ENCODE assay signal across 20 mouse cellular contexts in the genomic region with DNA sequence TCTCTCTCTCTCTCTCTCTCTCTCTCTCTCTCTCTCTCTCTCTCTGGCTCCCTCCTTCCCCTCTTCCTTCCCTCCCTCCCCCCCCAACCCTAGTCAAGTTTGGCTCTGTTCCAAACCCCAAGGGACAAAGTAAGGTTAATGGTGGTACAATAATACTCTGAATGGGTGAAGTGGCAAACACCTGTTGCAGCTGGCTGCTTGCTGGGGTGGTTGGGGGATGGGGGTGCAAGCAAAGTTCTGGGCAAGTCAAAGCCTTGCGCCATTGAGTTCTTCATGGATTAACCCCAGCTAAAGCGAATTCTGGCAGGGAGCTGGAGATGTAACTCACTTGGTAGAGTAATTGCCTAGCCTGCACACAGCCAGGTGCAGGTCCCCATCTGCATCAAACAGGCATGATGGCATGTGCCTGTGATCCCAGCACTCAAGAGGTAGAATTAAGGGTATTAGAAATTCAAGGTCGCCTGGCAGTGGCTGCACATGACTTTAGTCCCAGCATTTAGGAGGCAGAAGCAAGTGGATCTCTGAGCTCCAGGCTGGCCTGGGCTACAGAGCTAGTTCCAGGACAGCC. TPM values are rescaled to one million over a fixed set of nuclear protein-coding genes. Genes with fewer than 3 reads are reported as not detected.
DNase-seq lines count a peak whose midpoint lies in the region; ATAC-seq and TF ChIP-seq lines count a peak whose summit lies in the region.
"Had no signal": no experiment of that assay in that cellular context is flagged by ENCODE, and none has a peak within 500 bp of the region (broad histone marks: within the 10 kb centered on the region; RNA-seq: fewer than 3 reads in every experiment).

No protein-coding gene starts in this region.

- no peak for TF ChIP-seq EP300 in liver, postnatal 0 days (IDR thresholded peaks at IDR 0.05; ENCODE audit: low read depth)

- no peaks in the 10 kb centered on the region for H3K36me3 ChIP-seq in liver, postnatal 0 days (replicated peaks; ENCODE audit: insufficient read depth, low read length)
- H3K36me3 ChIP-seq in kidney, embryonic 14.5 days (ENCODE audit: control insufficient read depth, insufficient read depth, low read length), result no peaks in the 10 kb centered on the region
- H3K36me3 ChIP-seq in myocyte (ENCODE audit: control insufficient read depth, insufficient read depth), result peaks cover 2% of the 10 kb centered on the region
- H3K36me3 ChIP-seq in embryonic facial prominence, embryonic 10.5 days (replicated peaks), result peaks cover under 1% of the 10 kb centered on the region; the same call in 1 of the 2 replicates
- H3K36me3 ChIP-seq: embryonic facial prominence, embryonic 12.5 days; hindbrain, embryonic 13.5 days; midbrain, embryonic 15.5 days had no signal

- H3K27ac ChIP-seq in liver, postnatal 0 days (ENCODE audit: low read depth), result peak overlapping the region; percentile 11; the same call in 1 of the 2 replicates
- peak overlapping the region; percentile 8; the same call in 1 of the 2 replicates for H3K27ac ChIP-seq in kidney, embryonic 14.5 days (ENCODE audit: low read depth, low read length)
- no peak overlapping the region for H3K27ac ChIP-seq in embryonic facial prominence, embryonic 10.5 days (replicated peaks)
- H3K27ac ChIP-seq: embryonic facial prominence, embryonic 12.5 days; gastrocnemius, adult 2 months; hindbrain, embryonic 13.5 days; liver, embryonic 14.5 days; midbrain, embryonic 15.5 days had no signal

- H3K27me3 ChIP-seq in liver, postnatal 0 days (ENCODE audit: insufficient read depth, low read length), result 0 out of 2 replicates have a peak, but pooled peaks cover 5% of the 10 kb centered on the region
- H3K27me3 ChIP-seq in kidney, embryonic 14.5 days (ENCODE audit: control insufficient read depth, insufficient read depth, low read length), result peaks cover 6% of the 10 kb centered on the region; the same call in 1 of the 2 replicates
- H3K27me3 ChIP-seq in myocyte (ENCODE audit: control insufficient read depth, insufficient read depth, insufficient read length), result no peaks in the 10 kb centered on the region
- H3K27me3 ChIP-seq in embryonic facial prominence, embryonic 10.5 days (replicated peaks; ENCODE audit: low read depth, poor library complexity, severe bottlenecking), result peaks cover 28% of the 10 kb centered on the region

- H3K9ac ChIP-seq in liver, postnatal 0 days (replicated peaks), result no peak overlapping the region
- no peak overlapping the region for H3K9ac ChIP-seq in kidney, embryonic 14.5 days (ENCODE audit: low read depth, low read length)
- H3K9ac ChIP-seq: embryonic facial prominence, embryonic 12.5 days; forebrain, postnatal 0 days; hindbrain, embryonic 13.5 days; liver, embryonic 14.5 days; midbrain, embryonic 15.5 days had no signal

- no peak overlapping the region for H3ac ChIP-seq in myocyte (ENCODE audit: control insufficient read depth, insufficient read length)

- TF ChIP-seq CTCF in liver, postnatal 0 days (IDR thresholded peaks at IDR 0.05; ENCODE audit: low read depth), result no peak

- peaks cover 22% of the 10 kb centered on the region for H3K4me1 ChIP-seq in liver, postnatal 0 days (ENCODE audit: insufficient read depth)
- peaks cover 15% of the 10 kb centered on the region for H3K4me1 ChIP-seq in kidney, embryonic 14.5 days (ENCODE audit: control insufficient read depth, insufficient read depth, low read length)
- peaks cover 28% of the 10 kb centered on the region for H3K4me1 ChIP-seq in embryonic facial prominence, embryonic 10.5 days
- H3K4me1 ChIP-seq: midbrain, embryonic 15.5 days had no signal

- no peak for TF ChIP-seq POLR2A in myocyte (IDR thresholded peaks at IDR 0.05; ENCODE audit: insufficient read length, low read depth)

- H3K4me2 ChIP-seq in liver, postnatal 0 days (ENCODE audit: low read depth, low read length), result no peak overlapping the region
- no peak overlapping the region for H3K4me2 ChIP-seq in kidney, embryonic 14.5 days (replicated peaks; ENCODE audit: low read depth, low read length)
- H3K4me2 ChIP-seq in myocyte (ENCODE audit: low read depth), result no peak overlapping the region
- H3K4me2 ChIP-seq: embryonic facial prominence, embryonic 12.5 days; hindbrain, embryonic 13.5 days; midbrain, embryonic 15.5 days had no signal

- no peak for DNase-seq in liver, postnatal 0 days
- DNase-seq in liver, result no peak
- peak; percentile 45 for DNase-seq in ES-CJ7 (ENCODE audit: low read depth, low spot score)
- no peak for DNase-seq in testis, postnatal 14 days (ENCODE audit: low spot score)
- DNase-seq in embryonic facial prominence, embryonic 10.5 days (ENCODE audit: low spot score), result no peak
- DNase-seq: adrenal gland, postnatal 25 days; cerebellum, adult 2 months; forebrain, postnatal 0 days; gastrocnemius, adult 2 months; heart, postnatal 10 days; left cerebral cortex, postnatal 4 days; right cerebral cortex, postnatal 25 days had no signal

- H3K79me2 ChIP-seq in myocyte (ENCODE audit: control insufficient read depth, insufficient read depth), result no peaks in the 10 kb centered on the region

- WGBS in liver, postnatal 0 days (ENCODE audit: insufficient replicate concordance), result 32% methylated on average over 3 of the region's 3 CpGs
- 37% methylated on average over 3 of the region's 3 CpGs for WGBS in kidney, embryonic 14.5 days
- WGBS in embryonic facial prominence, embryonic 10.5 days, result 36% methylated on average over 3 of the region's 3 CpGs

- H3K4me3 ChIP-seq in liver, postnatal 0 days (ENCODE audit: low read depth, low read length), result no peak overlapping the region
- H3K4me3 ChIP-seq in kidney, embryonic 14.5 days (ENCODE audit: low read length), result no peak overlapping the region
- H3K4me3 ChIP-seq in myocyte, result no peak overlapping the region
- H3K4me3 ChIP-seq in embryonic facial prominence, embryonic 10.5 days, result no peak overlapping the region
- H3K4me3 ChIP-seq: embryonic facial prominence, embryonic 12.5 days; gastrocnemius, adult 2 months; hindbrain, embryonic 13.5 days; midbrain, embryonic 15.5 days had no signal

- H3K9me3 ChIP-seq in liver, postnatal 0 days (ENCODE audit: low read length), result no peaks in the 10 kb centered on the region
- no peaks in the 10 kb centered on the region for H3K9me3 ChIP-seq in kidney, embryonic 14.5 days (ENCODE audit: control insufficient read depth, low read length)
- no peaks in the 10 kb centered on the region for H3K9me3 ChIP-seq in embryonic facial prominence, embryonic 10.5 days
- H3K9me3 ChIP-seq: embryonic facial prominence, embryonic 12.5 days; hindbrain, embryonic 13.5 days; midbrain, embryonic 15.5 days had no signal

- ATAC-seq in liver, postnatal 0 days, result no peak
- ATAC-seq in kidney, embryonic 14.5 days (ENCODE audit: low FRiP score, low TSS enrichment), result no peak
- ATAC-seq: CD4-positive, CD25-positive, alpha-beta regulatory T cell, adult 4 months; forebrain, postnatal 0 days; lung, postnatal 0 days; midbrain, embryonic 15.5 days had no signal

TF ChIP-seq in myocyte, 11 proteins besides CTCF, POLR2A, EP300 and RAD21:
- TF ChIP-seq MYOD1 (IDR thresholded peaks at IDR 0.05; ENCODE audit: control insufficient read depth in 1 of 3, insufficient read length in 2 of 3, low read depth in 2 of 3) (peak in 2 of 3 experiments; percentile 46 to 84), CEBPB (IDR thresholded peaks at IDR 0.05; ENCODE audit: insufficient read depth, poor library complexity, severe bottlenecking) (no peak), SRF (IDR thresholded peaks at IDR 0.05; ENCODE audit: control insufficient read depth, insufficient read length, low read depth) (no peak), POLR2AphosphoS2 (IDR thresholded peaks at IDR 0.05; ENCODE audit: insufficient read length, low read depth) (no peak), MAX (IDR thresholded peaks at IDR 0.05; ENCODE audit: low read depth) (no peak), MYOG (IDR thresholded peaks at IDR 0.05; ENCODE audit: control insufficient read depth in 1 of 3, insufficient read depth in 1 of 3, insufficient read length in 2 of 3, low read depth in 2 of 3) (peak in 2 of 3 experiments; percentile 7 to 67), REST (IDR thresholded peaks at IDR 0.05; ENCODE audit: insufficient read depth, insufficient read length) (no peak), TCF3 (IDR thresholded peaks at IDR 0.05; ENCODE audit: insufficient read length, low read depth) (no peak), TCF12 (IDR thresholded peaks at IDR 0.05; ENCODE audit: insufficient read depth, poor library complexity, severe bottlenecking) (no peak), E2F4 (IDR thresholded peaks at IDR 0.05; ENCODE audit: insufficient read depth) (no peak)

RNA-seq across cellular contexts. Expression of gene Matn4, which starts 13.4 kb away (rescaled TPM):
- polyA plus RNA-seq in liver, postnatal 0 days (2015; fragmentation: Nextera tagmentation; extraction: Ambion mirVana), result 0.18 and 0.25 TPM in 2 replicates
- polyA plus RNA-seq in kidney, embryonic 14.5 days (2014; fragmentation: Nextera tagmentation; extraction: Ambion mirVana), result 0.12 and 0.20 TPM in 2 replicates
- 0.01 TPM for polyA plus RNA-seq in myocyte (2012; fragmentation: generic; extraction: Trizol)
- 0.23 and 0.85 TPM in 2 replicates for polyA plus RNA-seq in embryonic facial prominence, embryonic 10.5 days (2016; fragmentation: Nextera tagmentation; extraction: Ambion mirVana)
- polyA plus RNA-seq: CD4-positive, CD25-positive, alpha-beta regulatory T cell, adult 4 months had no signal

RNA-seq across cellular contexts. Expression of gene Rbpjl, which starts 15.5 kb away (rescaled TPM):
- polyA plus RNA-seq in liver, postnatal 0 days (2015; fragmentation: Nextera tagmentation; extraction: Ambion mirVana), result not detected in 2 replicates
- not detected in 2 replicates for polyA plus RNA-seq in kidney, embryonic 14.5 days (2014; fragmentation: Nextera tagmentation; extraction: Ambion mirVana)
- 0.06 TPM for polyA plus RNA-seq in myocyte (2012; fragmentation: generic; extraction: Trizol)
- not detected in 2 replicates for polyA plus RNA-seq in embryonic facial prominence, embryonic 10.5 days (2016; fragmentation: Nextera tagmentation; extraction: Ambion mirVana)
- polyA plus RNA-seq: CD4-positive, CD25-positive, alpha-beta regulatory T cell, adult 4 months; midbrain, embryonic 15.5 days had no signal

RNA-seq across cellular contexts. Expression of gene Sdc4, which starts 25.3 kb away (rescaled TPM):
- polyA plus RNA-seq in liver, postnatal 0 days (2015; fragmentation: Nextera tagmentation; extraction: Ambion mirVana), result 194 and 208 TPM in 2 replicates
- polyA plus RNA-seq in kidney, embryonic 14.5 days (2014; fragmentation: Nextera tagmentation; extraction: Ambion mirVana), result 87.8 and 108 TPM in 2 replicates
- 52.4 TPM for polyA plus RNA-seq in myocyte (2012; fragmentation: generic; extraction: Trizol)
- polyA plus RNA-seq in embryonic facial prominence, embryonic 10.5 days (2016; fragmentation: Nextera tagmentation; extraction: Ambion mirVana), result 25.5 and 26.0 TPM in 2 replicates

RNA-seq across cellular contexts. Expression of gene Slpi, which starts 29.5 kb away (rescaled TPM):
- 59.4 and 63.6 TPM in 2 replicates for polyA plus RNA-seq in liver, postnatal 0 days (2015; fragmentation: Nextera tagmentation; extraction: Ambion mirVana)
- polyA plus RNA-seq in kidney, embryonic 14.5 days (2014; fragmentation: Nextera tagmentation; extraction: Ambion mirVana), result 0.44 TPM in 1 of 2 replicates, not detected in the other
- 9.4 TPM for polyA plus RNA-seq in myocyte (2012; fragmentation: generic; extraction: Trizol)
- 0.46 TPM in 1 of 2 replicates, not detected in the other for polyA plus RNA-seq in embryonic facial prominence, embryonic 10.5 days (2016; fragmentation: Nextera tagmentation; extraction: Ambion mirVana)
- polyA plus RNA-seq: midbrain, embryonic 15.5 days had no signal

RNA-seq across cellular contexts. Expression of gene Sys1, which starts 38.4 kb away (rescaled TPM):
- polyA plus RNA-seq in liver, postnatal 0 days (2015; fragmentation: Nextera tagmentation; extraction: Ambion mirVana), result 43.5 and 46.2 TPM in 2 replicates
- 66.8 and 69.4 TPM in 2 replicates for polyA plus RNA-seq in kidney, embryonic 14.5 days (2014; fragmentation: Nextera tagmentation; extraction: Ambion mirVana)
- polyA plus RNA-seq in myocyte (2012; fragmentation: generic; extraction: Trizol), result 47.6 TPM
- polyA plus RNA-seq in embryonic facial prominence, embryonic 10.5 days (2016; fragmentation: Nextera tagmentation; extraction: Ambion mirVana), result 52.5 and 53.1 TPM in 2 replicates
